Mouse (Mus musculus): ENCODE results near the gene Snx22.

Gene Snx22

DNA sequence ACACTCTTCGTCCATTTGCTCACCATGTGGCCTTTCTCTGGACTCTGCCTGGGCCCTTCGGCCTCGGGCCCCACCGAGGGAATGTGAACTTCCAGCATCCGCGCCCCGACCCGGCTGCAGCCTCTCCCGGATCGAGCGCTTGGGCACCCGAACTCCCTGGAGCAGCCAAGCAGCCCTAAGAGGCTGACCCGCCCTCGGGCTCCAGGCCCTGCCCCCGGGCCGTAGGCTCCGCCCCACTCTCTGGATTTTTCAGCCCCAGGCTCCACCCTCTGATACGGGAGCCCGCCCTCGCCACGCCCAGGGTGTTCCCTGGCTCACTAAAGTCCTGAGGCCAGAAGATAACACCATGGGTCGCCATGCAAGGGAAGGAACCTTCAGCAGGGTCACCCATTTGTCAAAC is at the start of gene Snx22:
Snx22 (minus strand) TSS at position 137 of the 400 bp plus-strand sequence.
- peak; percentile 90 to 94 for DNase-seq

DNA sequence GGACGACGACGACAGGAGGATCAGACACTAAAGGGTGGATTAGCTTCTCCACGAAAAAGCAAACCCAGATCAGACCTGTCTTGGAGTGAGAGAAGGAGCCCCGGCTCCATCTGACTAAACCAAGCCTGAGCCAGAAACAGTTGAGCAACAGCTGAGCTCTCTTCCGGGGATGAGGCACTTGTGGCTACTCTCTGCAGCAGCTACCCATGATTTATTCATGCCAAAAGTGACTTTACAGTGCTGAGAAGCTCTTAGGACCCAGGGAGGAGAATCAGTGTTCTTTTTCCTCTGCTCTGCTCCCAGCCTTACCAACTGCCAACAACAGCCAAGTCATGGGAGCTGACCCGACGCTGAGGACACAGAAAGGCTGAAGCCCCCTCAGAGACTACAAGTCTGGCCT is 47.4 kb upstream of the Snx22 start:
- peak; percentile 31 to 36 for DNase-seq

DNA sequence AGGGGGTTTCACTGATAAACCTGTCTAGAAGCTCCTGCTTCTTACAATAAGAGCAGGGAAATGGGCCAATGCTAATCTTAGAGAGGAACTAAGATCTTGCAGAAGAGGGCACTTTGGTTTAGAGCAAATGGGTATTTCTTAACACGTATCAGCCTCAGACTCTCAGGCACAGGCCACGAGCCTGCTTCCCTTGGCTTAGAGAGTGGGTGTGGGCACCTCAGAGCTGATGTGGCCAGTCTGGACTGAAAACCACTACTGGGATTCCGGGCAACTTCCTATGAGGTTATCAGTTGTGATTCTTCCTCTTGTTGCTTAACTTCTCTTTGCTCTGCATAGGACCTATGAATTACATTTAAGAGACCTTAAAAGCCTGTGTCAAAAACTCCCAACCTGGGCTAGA is 44.8 kb upstream of the Snx22 start:
- no peak for DNase-seq

GRCm38 (mm10) chr9:66110611-66111379 is 41.3 kb upstream of the Snx22 start:
- DNase-seq: no peak

- no peak for DNase-seq
These were observed 40.6 kb upstream of the Snx22 start for GRCm38 (mm10) chr9:66110126-66110525.

- no peak for DNase-seq
These were observed 40.1 kb upstream of the Snx22 start for GRCm38 (mm10) chr9:66109574-66109973.

- no peak for DNase-seq
These were observed 35.6 kb upstream of the Snx22 start for GRCm38 (mm10) chr9:66105168-66105567.

DNA sequence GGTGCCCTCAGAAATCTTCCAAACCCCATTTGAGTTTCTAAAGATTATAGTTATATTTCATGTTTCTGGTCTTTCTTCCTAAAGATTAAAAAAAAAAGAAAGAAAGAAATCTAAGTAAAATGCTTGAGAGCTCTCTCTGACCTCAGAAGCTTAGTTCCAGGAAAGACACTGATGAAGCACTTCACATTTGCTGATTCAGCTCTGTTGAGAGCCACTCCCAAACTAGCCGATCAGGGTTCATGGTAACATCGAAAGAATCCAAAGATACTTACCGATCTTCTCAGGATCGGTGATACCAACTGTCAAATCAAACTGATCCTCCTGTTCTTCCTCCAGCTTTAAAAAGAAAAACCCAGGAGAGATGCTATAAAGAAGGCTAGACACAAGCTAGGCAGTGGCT is 35.1 kb upstream of the Snx22 start:
- no peak for DNase-seq

DNA sequence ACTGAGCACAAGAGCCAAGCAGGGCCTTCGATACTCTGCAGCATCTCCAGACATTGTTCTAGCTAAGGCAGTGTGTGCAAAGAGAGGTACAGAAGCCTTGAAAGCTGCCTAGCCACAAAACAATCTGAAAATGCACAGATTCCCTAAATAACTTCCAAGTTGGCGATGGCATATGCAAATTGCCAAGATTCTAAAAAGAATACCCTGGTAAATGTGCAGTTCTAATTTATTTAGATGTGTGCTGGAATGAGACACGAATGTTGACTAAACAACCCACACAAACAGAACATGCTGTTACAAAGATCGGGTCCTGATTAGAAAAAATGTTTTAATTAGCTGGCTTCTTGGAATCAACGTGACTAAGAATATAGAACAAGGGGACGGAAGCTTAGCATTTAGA is 33.1 kb upstream of the Snx22 start:
- no peak for DNase-seq

- peak in 1 of 2 experiments; percentile 20 for DNase-seq
These were observed 32.1 kb upstream of the Snx22 start for GRCm38 (mm10) chr9:66101577-66101976.

DNA sequence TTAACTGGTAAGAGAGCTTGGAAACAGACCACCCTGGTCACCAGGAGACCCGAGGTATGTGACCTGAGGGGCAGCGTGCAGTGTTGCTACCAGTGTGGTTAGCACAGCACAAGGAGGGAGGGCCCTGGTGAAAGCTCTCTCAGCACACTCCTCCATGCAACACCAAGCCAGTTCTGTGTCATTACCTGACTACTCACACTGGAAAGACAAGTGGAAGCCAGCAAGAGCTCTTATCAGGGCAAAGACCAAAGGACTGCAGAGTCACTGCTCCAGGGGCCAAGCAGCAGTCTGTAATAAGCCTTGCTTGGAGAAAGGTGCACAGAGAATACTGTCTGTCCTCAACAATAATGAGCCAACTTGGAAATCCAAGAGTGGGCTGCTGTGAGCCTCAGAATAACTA is 23.1 kb upstream of the Snx22 start:
- no peak for DNase-seq

DNA sequence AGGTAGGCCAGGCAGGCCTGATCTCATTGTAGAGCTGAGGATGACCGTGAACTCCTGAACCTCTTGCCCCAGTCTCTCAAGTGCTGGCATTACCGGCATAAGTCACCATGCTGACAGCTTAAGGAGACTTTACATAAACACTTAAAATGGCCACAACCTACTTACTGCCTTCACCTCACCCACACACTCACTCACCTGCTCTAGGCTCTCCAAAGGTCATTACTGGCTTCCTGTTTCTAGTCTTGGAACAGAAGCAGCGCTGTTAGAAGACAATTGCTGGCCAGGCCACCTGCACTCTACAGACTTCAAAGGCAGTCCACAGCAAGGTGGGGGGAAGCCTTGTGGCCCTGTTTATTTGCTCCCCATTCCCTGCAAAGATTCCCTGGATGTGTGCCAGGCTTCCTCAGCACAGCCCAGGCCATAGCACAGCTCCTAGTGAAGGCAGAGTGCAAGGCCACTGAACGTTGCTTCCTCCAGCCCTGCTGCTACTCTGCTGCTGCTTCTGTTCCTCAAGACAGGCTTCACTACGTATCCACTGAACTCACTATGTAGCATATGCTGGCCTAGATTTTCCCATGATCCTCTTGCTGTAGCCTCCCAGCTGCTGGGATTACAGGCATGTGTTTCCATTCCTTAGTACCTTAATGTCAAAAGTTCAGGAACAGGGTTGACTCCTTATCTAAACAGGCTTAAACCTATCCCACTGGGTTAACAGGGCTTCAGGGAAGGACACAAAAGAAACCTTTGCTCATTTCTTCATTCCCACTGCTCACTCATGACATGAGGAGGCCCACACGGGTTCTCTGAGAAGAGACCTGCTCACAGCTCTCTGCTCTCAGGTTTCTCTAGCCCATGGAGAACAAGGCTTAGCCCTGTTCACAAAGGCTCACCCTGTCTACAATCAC is 22.1 kb upstream of the Snx22 start:
- DNase-seq: peak; percentile 32 to 34

DNA sequence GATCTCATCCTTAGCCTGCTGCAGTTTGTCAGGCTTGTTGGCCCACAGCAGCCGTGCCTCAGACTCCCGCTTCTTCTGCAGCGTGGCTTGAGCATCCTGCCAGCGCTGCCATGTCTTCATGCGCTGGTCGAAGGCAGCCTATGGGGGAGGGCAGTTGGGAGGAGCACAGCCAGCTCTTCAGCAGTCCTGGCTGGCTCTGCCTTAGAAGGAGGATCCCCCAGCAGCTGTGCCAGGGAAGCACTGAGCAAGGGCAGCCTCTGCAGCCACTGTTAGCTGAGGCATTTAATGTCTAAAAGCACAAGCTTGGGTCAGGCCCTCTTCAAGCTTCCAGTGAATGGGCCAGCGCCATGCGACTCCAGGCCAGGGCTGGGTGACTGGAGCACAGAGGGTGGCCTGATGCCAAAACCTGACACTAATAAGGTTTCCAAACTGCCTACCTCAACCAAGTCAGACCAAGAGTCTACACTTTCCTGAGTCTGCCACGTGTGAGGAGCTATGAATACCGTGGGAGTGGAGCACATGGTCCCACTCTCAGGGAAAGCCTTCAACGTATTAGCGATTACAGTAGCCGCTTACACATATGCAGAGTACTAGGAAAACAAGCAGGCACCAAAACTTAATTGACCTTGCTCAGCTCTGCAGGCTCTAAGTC is 21.2 kb upstream of the Snx22 start:
- peak; percentile 25 to 49 for DNase-seq

GRCm38 (mm10) chr9:66088411-66088810 is 18.9 kb upstream of the Snx22 start:
- DNase-seq: peak; percentile 79 to 80

GRCm38 (mm10) chr9:66087062-66087461 is 17.5 kb upstream of the Snx22 start:
- DNase-seq: no peak

DNA sequence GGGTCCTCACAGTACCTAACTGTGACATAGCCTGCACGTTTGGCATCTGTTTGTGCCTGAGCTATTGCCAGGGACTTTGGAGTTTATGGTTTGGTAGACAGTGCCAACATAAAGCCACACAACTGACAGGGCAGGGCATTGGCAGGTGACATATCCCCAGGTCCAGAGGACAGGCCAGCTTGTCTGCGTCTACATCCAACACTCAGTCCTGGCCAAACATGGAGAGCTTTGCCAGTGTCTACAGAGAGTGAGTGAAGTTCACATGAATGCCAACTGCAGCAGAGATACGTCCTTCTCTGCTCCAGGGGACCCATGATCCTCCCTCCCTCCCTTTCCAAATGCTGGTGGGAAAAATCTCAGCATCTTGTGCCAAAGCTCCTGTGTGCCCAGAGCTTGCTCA is 14.7 kb upstream of the Snx22 start:
- peak; percentile 60 to 76 for DNase-seq

GRCm38 (mm10) chr9:66081999-66082398 is 12.5 kb upstream of the Snx22 start:
- no peak for DNase-seq

- DNase-seq: no peak
These were observed 11.4 kb upstream of the Snx22 start for GRCm38 (mm10) chr9:66080804-66081459.

DNA sequence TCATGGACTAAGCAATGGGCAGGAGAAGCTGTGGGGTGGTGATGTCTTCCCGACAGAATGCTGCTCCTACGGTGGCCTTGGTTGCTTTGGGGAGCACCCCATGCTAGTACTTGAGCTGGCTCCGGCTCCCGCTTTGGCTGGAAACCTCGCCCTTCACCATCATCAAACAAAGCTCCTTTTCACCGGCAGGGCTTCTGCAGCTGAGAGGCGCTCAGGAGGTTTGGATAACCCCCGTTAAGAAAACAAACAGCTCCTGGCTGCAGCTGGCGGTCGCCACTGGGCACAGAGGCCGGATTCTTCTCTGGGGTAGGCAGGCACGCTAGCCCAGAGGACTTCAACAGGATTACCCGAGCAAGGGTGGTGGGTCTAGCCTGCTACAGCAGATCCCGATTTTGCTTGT is 9.0 kb upstream of the Snx22 start:
- DNase-seq: peak in 1 of 2 experiments; percentile 43

GRCm38 (mm10) chr9:66078072-66078471 is 8.6 kb upstream of the Snx22 start:
- DNase-seq: no peak

GRCm38 (mm10) chr9:66072754-66073153 is 3.2 kb upstream of the Snx22 start:
- DNase-seq: no peak

GRCm38 (mm10) chr9:66070151-66070550 is 632 bp upstream of the Snx22 start:
- DNase-seq: no peak

DNA sequence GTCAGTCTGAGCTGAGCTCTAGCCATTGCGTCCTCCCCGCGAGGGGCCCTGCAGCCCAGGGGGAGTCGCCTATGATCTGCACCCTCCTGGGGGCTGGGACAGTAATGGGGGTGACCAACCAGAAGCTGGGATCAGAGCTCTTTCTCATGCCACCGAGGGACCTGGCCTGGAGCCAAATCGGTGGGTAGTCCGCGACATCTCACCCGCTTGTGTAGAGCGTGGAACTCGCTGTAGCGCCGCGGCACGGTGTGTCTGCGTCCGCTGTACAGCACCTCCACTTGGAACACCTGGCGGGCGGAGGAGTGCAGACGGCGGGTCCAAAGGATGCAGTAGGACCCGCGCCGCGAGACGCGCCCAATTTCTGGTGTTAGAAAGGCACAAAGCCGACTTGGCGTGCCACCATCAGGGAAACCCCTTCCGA is 538 bp downstream of the Snx22 start:
- peak; percentile 75 to 78 for DNase-seq
